Mouse (Mus musculus): ENCODE results near the gene Bcar3.

Gene Bcar3

DNA sequence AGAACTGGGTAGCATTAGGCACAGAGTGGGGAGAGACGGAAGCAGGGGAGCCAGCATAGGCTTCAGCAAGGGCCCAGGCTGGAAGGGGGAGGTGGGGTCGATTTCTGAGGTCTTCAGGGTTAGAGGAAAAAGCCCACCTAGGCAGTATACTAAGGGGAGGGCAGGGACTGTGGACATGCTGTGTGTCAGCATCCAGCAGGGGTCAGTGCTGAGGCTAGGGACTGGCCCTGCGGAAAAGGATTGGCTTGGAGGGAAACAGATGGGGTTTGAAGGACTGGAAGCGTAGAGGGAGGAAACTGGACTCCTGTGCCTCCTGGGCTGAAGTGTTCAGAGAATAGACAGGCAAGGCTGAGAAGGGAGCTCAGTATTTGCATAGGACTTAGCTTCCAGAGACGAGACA lies 215.1 kb downstream of the Bcar3 start:
- intact Hi-C loops (cut with DNase I), result loop anchor here (5.0 kb wide), 1 partner anchor 128 kb away; no protein-coding TSS in a partner anchor

- intact Hi-C loops (cut with DNase I), result loop anchor here (5.0 kb wide), 1 partner anchor 128 kb away; no protein-coding TSS in a partner anchor
Measured at GRCm38 (mm10) chr3:122509534-122510239, 215.8 kb downstream of the Bcar3 start.

DNA sequence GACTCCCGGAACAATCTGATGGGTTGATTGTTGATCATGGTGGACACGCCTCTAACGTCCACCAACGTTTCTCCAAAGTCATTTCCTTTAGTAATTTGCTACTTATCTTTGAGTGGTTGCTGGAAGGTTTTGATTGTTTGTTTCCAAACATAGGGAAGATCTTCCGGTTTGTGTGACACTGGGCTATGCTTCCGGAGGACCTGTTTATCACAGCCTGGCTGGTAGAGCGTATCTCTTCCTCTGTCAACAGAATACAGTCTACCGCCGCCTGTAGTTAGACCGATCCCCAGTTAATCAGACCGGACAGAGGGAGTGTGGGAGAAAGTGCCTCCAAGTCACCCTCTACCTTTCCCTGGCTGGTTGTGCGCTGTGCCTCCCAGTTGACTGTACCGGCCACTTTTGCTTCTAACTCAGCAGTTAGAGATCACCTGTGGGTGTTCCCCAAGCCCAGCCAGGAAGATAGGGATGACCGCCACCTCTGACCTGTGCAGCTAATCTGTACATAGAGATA lies 216.4 kb downstream of the Bcar3 start:
- intact Hi-C loops (cut with DNase I), result no loop called here

- intact Hi-C loops (cut with DNase I), result no loop called here
Measured at GRCm38 (mm10) chr3:122510932-122511331, 217.0 kb downstream of the Bcar3 start.

DNA sequence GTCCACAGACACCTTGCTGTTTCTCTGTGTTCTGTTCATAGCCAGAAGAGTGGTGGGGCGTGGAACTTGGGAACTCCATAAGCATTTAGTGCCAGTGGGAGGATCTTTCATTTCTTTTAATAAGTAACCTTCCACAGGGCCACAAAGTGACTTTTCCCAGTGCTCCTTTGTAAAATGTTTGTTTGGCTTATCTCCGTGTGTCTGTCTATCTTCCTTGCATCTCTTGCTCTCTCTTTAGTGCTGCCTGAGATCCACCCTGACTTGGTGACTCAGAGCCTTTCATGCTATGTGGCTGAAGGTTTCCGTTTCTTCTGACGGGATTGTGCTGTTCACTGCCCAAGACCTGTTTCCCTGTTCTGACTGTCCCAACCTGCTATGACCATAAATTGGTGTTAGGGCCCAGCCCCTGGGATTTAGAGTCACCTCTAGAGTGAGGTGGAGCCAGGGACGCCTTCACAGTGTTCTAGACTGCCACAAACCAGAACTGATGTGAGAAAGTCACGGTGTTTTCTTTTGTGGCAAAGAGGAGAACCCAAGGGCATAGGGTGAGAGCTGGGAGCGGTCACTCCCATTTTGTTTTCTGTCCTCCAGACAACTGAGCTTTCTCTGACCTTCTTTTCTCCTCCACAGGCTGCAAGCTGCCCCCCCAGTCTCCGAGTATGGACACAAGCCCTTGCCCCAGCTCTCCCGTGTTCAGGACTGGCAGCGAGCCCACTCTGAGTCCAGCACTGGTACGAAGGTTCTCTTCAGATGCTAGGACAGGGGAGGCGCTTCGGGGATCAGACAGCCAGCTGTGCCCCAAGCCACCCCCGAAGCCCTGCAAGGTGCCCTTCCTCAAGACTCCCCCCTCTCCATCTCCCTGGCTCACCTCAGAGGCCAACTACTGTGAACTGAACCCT lies 218.0 kb downstream of the Bcar3 start:
- intact Hi-C loops (cut with DNase I), result no loop called here

GRCm38 (mm10) chr3:122512725-122513375 lies 218.9 kb downstream of the Bcar3 start:
- intact Hi-C loops (cut with DNase I), result no loop called here

- intact Hi-C loops (cut with DNase I), result no loop called here
Measured at GRCm38 (mm10) chr3:122515568-122516326, 221.8 kb downstream of the Bcar3 start.

DNA sequence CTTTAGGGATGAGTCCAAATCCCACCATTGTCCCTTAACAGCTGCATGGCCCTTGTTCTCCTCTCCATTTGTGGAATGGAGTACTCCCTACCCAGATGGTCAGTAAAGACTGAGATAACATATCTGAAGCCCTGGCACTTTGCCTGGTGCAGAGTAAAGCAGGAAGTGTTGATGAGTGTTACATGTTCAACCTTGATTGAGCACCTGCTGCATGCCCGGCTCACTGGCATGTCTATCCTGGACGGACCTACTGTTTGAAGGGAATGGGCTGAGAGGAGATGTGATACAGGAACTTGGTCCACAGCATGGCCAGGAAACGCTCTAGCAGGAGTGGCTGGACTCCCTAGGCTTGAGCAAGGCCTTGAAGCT lies 222.4 kb downstream of the Bcar3 start:
- intact Hi-C loops (cut with DNase I), result no loop called here

DNA sequence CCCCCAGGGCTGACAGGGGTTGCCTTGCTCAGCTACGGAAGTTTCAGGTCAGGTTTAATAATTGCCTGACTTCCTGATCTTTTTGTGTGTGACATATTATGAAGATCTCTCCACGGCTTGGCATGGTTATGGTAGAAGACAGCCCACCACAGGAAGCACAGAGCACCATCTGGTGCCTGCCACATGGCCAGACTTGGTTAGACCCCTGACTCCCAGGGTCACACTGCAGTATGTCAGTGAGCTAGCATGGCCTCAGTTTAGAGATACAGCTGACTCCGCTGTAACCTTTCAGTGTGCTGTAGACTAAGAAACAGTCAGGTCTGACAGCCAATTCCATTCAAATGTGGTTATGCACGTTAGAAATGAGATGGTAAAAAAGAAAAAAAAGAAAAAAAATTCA lies 223.8 kb downstream of the Bcar3 start:
- intact Hi-C loops (cut with DNase I), result no loop called here

GRCm38 (mm10) chr3:122518231-122518736 lies 224.3 kb downstream of the Bcar3 start:
- intact Hi-C loops (cut with DNase I), result no loop called here

GRCm38 (mm10) chr3:122519082-122519481 lies 225.1 kb downstream of the Bcar3 start:
- intact Hi-C loops (cut with DNase I), result no loop called here

DNA sequence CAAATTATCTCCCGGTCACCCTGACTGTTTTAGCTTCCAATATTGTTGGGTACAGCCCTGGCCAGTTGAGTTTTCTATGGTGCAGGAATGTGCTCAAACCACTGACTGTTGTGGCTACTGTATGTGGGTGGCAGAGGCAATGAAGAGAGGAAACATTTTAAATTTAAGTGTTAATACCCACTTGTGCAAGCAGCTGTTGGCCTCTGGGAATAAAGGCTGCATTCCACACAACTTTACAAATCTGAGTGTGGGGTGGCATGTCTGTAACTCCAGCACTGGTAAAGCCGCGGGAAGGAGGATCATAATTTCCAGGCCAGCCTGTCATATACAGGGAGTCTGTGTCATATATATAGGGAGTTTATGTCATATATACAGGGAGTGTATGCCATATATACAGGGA lies 226.4 kb downstream of the Bcar3 start:
- intact Hi-C loops (cut with DNase I), result no loop called here

GRCm38 (mm10) chr3:122520875-122521274 lies 226.9 kb downstream of the Bcar3 start:
- intact Hi-C loops (cut with DNase I), result no loop called here

GRCm38 (mm10) chr3:122521294-122521693 lies 227.4 kb downstream of the Bcar3 start:
- intact Hi-C loops (cut with DNase I), result no loop called here

- intact Hi-C loops (cut with DNase I), result no loop called here
Measured at GRCm38 (mm10) chr3:122528477-122528876, 234.5 kb downstream of the Bcar3 start.

GRCm38 (mm10) chr3:122535938-122536703 lies 242.2 kb downstream of the Bcar3 start:
- intact Hi-C loops (cut with DNase I), result no loop called here

DNA sequence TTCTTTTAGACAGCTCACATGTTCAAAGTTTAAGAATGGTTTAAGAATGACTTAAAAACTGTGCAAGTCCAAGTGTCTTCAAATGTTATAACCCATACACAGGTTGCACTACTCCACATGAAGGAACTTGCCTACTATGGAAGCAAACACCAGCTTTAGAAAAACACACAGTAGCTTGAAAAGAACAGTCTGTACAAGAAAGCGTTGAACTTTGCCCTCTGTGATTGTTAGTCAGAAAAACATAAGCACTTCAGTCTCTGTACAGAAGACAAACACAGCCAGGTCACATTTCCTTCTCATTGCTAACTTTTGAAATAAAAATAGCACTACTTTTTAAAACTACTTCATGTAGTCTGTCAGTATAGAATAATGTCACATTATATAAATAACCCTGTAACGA lies 244.9 kb downstream of the Bcar3 start:
- intact Hi-C loops (cut with DNase I), result no loop called here

DNA sequence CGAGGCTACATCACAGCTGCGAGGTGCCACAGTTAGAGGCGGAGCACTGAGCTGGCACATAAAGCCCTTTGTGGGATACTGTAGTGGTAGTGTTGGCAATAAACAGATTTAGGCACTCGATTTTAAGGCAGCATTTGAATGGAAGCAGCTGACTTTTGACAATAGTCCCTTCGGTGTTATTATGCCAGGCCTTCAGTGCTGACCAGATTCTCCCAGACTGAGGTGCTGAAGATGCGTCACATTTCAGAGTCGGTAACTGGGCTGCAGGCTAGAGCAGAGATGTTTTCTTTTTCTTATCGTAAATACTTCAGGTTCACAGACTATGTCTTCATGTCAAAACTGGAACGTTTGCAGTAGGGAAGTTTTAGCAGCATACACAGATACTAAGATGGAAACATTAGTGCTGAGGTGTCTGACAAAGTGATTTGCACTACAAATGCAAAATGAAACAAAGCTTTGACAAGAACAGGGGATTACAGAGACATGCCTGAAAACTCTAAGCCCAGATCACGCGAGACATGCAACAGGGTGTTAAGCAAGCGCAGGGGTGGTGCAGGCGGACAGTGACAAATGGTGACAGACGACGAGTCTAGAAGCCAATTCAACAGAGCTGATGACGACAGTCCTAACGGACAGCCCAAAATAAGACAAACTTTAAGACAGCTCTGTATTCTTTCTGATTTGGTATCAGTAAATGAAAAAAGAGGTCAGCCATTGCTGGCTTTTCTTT lies 246.2 kb downstream of the Bcar3 start:
- intact Hi-C loops (cut with DNase I), result no loop called here

DNA sequence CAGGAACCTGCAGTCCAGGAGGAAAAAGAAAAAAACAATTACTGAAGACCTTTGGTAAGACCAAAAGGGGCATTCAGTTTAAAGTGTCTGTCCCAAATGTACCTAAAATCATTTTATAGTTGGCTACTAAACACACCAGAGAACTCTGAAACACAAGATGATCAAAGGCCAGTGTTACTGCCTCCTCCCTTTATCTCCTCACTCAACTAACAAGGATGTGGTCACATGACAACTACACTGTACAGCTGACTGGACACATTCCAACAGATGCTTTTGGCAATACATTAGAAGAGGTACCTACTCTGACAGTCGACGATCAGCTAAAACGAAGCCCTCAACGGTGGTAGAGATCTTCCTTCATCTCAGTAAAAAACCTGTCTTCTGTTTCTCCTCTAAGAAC lies 247.0 kb downstream of the Bcar3 start:
- intact Hi-C loops (cut with DNase I), result no loop called here

Measured in adrenal gland (tissue).